Mouse (Mus musculus): ENCODE results near the gene 4931408C20Rik. TPM values are rescaled to one million over a fixed set of nuclear protein-coding genes. Genes with fewer than 3 reads are reported as not detected.

Gene 4931408C20Rik
- under 1 TPM in 1 of 2 experiments, not detected in 1; 0.02 TPM for polyA plus RNA-seq (2012; fragmentation: generic; extraction: Trizol)

GRCm38 (mm10) chr1:26686842-26687760, at the start of gene 4931408C20Rik:
Gene 4931408C20Rik (minus strand): TSS chr1:26687460.

Data from C3H10T1/2 (cell line).